Comparison of ENCODE assay signal across 10 mouse cellular contexts in the genomic region with DNA sequence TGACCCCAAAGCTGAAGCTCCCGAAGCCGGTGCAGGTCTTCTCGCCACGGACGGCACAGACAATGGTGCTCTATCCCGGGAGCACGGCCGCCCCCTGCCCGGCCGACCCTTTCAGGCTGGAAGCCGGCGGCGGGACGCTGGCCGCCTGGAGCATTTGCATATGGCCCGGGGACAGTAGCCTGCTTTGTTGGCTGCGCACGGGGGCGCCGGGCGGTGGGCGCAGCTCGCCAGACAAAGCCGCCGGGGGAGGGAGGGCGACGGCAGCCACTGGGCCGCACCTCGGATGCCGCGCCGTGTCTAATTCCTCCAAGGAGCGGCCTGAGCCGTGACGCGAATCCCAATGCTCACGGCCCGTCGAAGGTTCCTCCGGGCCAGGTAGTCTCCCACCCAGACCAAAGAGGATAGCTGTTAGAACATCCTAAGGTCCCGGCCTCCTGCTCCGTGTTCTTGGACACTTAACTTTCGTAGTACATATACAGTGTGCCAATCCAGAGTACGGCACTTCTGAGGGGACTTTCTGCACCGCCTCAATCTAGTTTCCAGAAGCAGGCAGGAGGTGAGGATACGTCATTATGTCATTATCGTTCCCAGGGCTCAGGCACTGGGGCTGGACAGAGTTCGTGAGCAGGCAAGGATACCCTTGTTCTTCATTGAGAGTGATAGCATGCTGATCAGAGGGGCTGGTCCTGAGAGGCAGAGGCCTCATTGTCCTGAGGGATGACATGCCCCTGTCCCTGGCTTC. TPM values are rescaled to one million over a fixed set of nuclear protein-coding genes. Genes with fewer than 3 reads are reported as not detected.
A peak's percentile ranks its signal among the peaks of the same experiment; 100 is the strongest.
DNase-seq lines count a peak whose midpoint lies in the region; ATAC-seq and TF ChIP-seq lines count a peak whose summit lies in the region.
"Had no signal": no experiment of that assay in that cellular context is flagged by ENCODE, and none has a peak within 500 bp of the region (broad histone marks: within the 10 kb centered on the region; RNA-seq: fewer than 3 reads in every experiment).

No protein-coding gene starts in this region.

- DNase-seq in heart, adult 11 months = no peak
- DNase-seq in cerebellum, adult 9-11 months = peak; percentile 44
- peak; percentile 58 for DNase-seq in forebrain, postnatal 0 days
- DNase-seq in adrenal gland, adult (ENCODE audit: inconsistent age in 2 of 2, low spot score in 1 of 2) = no peak
- no peak for DNase-seq in ovary, postnatal 36 days (ENCODE audit: low spot score)

- no peaks in the 10 kb centered on the region for H3K4me1 ChIP-seq in heart, embryonic 16.5 days (ENCODE audit: control insufficient read depth, insufficient read depth, low read length)
- H3K4me1 ChIP-seq in forebrain, postnatal 0 days (ENCODE audit: insufficient read depth) = peaks cover 24% of the 10 kb centered on the region
- H3K4me1 ChIP-seq in midbrain, embryonic 15.5 days = peaks cover 44% of the 10 kb centered on the region

- H3K4me3 ChIP-seq in heart, embryonic 16.5 days (ENCODE audit: low read length) = peak overlapping the region; percentile 20; the same call in 1 of the 2 replicates
- H3K4me3 ChIP-seq in forebrain, postnatal 0 days (ENCODE audit: low read depth, low read length) = peak overlapping the region; percentile 19
- peak overlapping the region; percentile 21 for H3K4me3 ChIP-seq in midbrain, embryonic 15.5 days

- TF ChIP-seq CTCF in forebrain, postnatal 0 days (IDR thresholded peaks at IDR 0.05; ENCODE audit: low read depth) = no peak

- no peaks in the 10 kb centered on the region for H3K36me3 ChIP-seq in heart, embryonic 16.5 days (ENCODE audit: control insufficient read depth, insufficient read depth)
- no peaks in the 10 kb centered on the region for H3K36me3 ChIP-seq in forebrain, postnatal 0 days (ENCODE audit: insufficient read depth)
- H3K36me3 ChIP-seq in midbrain, embryonic 15.5 days (replicated peaks) = no peaks in the 10 kb centered on the region
- H3K36me3 ChIP-seq: G1E had no signal

- no peaks in the 10 kb centered on the region for H3K9me3 ChIP-seq in heart, embryonic 16.5 days (replicated peaks; ENCODE audit: control insufficient read depth, low read length)
- no peaks in the 10 kb centered on the region for H3K9me3 ChIP-seq in forebrain, postnatal 0 days (ENCODE audit: low read length)
- no peaks in the 10 kb centered on the region for H3K9me3 ChIP-seq in midbrain, embryonic 15.5 days
- H3K9me3 ChIP-seq: G1E had no signal

- H3K27me3 ChIP-seq in heart, embryonic 16.5 days (ENCODE audit: control insufficient read depth, insufficient read depth, low read length) = peaks cover 80% of the 10 kb centered on the region
- H3K27me3 ChIP-seq in forebrain, postnatal 0 days (ENCODE audit: insufficient read depth, low read length) = no peaks in the 10 kb centered on the region
- peaks cover 52% of the 10 kb centered on the region for H3K27me3 ChIP-seq in midbrain, embryonic 15.5 days (replicated peaks)

- H3K27ac ChIP-seq in heart, embryonic 16.5 days (ENCODE audit: low read length) = no peak overlapping the region
- peak overlapping the region; percentile 75 for H3K27ac ChIP-seq in forebrain, postnatal 0 days (ENCODE audit: low read depth, low read length)
- peak overlapping the region; percentile 67 for H3K27ac ChIP-seq in midbrain, embryonic 15.5 days

- no peak overlapping the region for H3K9ac ChIP-seq in heart, embryonic 16.5 days (ENCODE audit: low read length)
- H3K9ac ChIP-seq in forebrain, postnatal 0 days = peak overlapping the region; percentile 40
- no peak overlapping the region for H3K9ac ChIP-seq in midbrain, embryonic 15.5 days

- H3K4me2 ChIP-seq in heart, embryonic 16.5 days (ENCODE audit: low read depth, low read length) = 0 out of 2 replicates have a peak overlapping the region, but pooled peaks have one; percentile 8
- H3K4me2 ChIP-seq in forebrain, postnatal 0 days (ENCODE audit: low read depth) = peak overlapping the region; percentile 47
- H3K4me2 ChIP-seq in midbrain, embryonic 15.5 days = peak overlapping the region; percentile 35

- ATAC-seq in heart, embryonic 16.5 days (replicated peaks; ENCODE audit: extremely low read depth, insufficient read depth, low FRiP score) = no peak
- peak; percentile 3; the same call in 1 of the 2 replicates for ATAC-seq in forebrain, postnatal 0 days
- peak; percentile 21 for ATAC-seq in midbrain, embryonic 15.5 days (replicated peaks)
- ATAC-seq in megakaryocyte-erythroid progenitor cell, adult 5-6 weeks (replicated peaks; ENCODE audit: low FRiP score, low TSS enrichment, poor library complexity, severe bottlenecking) = no peak

- 4% methylated on average over 48 of the region's 48 CpGs for WGBS in heart, embryonic 16.5 days
- WGBS in forebrain, postnatal 0 days = 5% methylated on average over 46 of the region's 48 CpGs
- 1% methylated on average over 47 of the region's 48 CpGs for whole genome bisulfite sequencing in midbrain, embryonic 15.5 days

RNA-seq across cellular contexts. Expression of a gene that starts 13.3 kb away (rescaled TPM):
- 0.09 and 0.21 TPM in 2 replicates for polyA plus RNA-seq in heart, embryonic 16.5 days (2015; fragmentation: Nextera tagmentation; extraction: Ambion mirVana)
- 0.19 TPM in 1 of 2 replicates, not detected in the other for total RNA-seq in forebrain, postnatal 0 days (2014; rRNA removed)
- 0.21 and 0.25 TPM in 2 replicates for polyA plus RNA-seq in forebrain, postnatal 0 days (2015; fragmentation: Nextera tagmentation; extraction: Ambion mirVana)
- 0.14 TPM in 2 replicates for polyA plus RNA-seq in midbrain, embryonic 15.5 days (2015; fragmentation: Nextera tagmentation; extraction: Ambion mirVana)
- total RNA-seq in megakaryocyte-erythroid progenitor cell, adult 5-6 weeks (2014; fragmentation: Nextera tagmentation) = not detected in 2 replicates
- total RNA-seq in megakaryocyte-erythroid progenitor cell, adult 5-6 weeks (2017) = not detected in 2 replicates
- total RNA-seq: G1E; left cerebral cortex, postnatal 36 days had no signal
- polyA plus RNA-seq: G1E had no signal

RNA-seq across cellular contexts. Expression of a gene that starts 45.8 kb away (rescaled TPM):
- polyA plus RNA-seq in heart, embryonic 16.5 days (2015; fragmentation: Nextera tagmentation; extraction: Ambion mirVana) = 0.19 TPM in 1 of 2 replicates, not detected in the other
- total RNA-seq in forebrain, postnatal 0 days (2014; rRNA removed) = 0.69 TPM in 1 of 2 replicates, not detected in the other
- 0.16 TPM in 1 of 2 replicates, not detected in the other for polyA plus RNA-seq in forebrain, postnatal 0 days (2015; fragmentation: Nextera tagmentation; extraction: Ambion mirVana)
- polyA plus RNA-seq in midbrain, embryonic 15.5 days (2015; fragmentation: Nextera tagmentation; extraction: Ambion mirVana) = not detected in 2 replicates
- not detected in 2 replicates for total RNA-seq in megakaryocyte-erythroid progenitor cell, adult 5-6 weeks (2014; fragmentation: Nextera tagmentation)
- total RNA-seq in megakaryocyte-erythroid progenitor cell, adult 5-6 weeks (2017) = not detected in 2 replicates
- total RNA-seq: G1E had no signal
- polyA plus RNA-seq: G1E had no signal

RNA-seq across cellular contexts. Expression of a gene that starts 55.6 kb away (rescaled TPM):
- 13.4 and 16.1 TPM in 2 replicates for polyA plus RNA-seq in heart, embryonic 16.5 days (2015; fragmentation: Nextera tagmentation; extraction: Ambion mirVana)
- total RNA-seq in forebrain, postnatal 0 days (2014; rRNA removed) = 1.2 and 5.0 TPM in 2 replicates
- polyA plus RNA-seq in forebrain, postnatal 0 days (2015; fragmentation: Nextera tagmentation; extraction: Ambion mirVana) = 11.9 and 12.0 TPM in 2 replicates
- polyA plus RNA-seq in midbrain, embryonic 15.5 days (2015; fragmentation: Nextera tagmentation; extraction: Ambion mirVana) = 8.7 and 9.9 TPM in 2 replicates
- 7.2 and 19.5 TPM in 2 replicates for total RNA-seq in megakaryocyte-erythroid progenitor cell, adult 5-6 weeks (2014; fragmentation: Nextera tagmentation)
- total RNA-seq in megakaryocyte-erythroid progenitor cell, adult 5-6 weeks (2017) = 9.8 TPM in 1 of 2 replicates, not detected in the other

RNA-seq across cellular contexts. Expression of a gene that starts 55.7 kb away (rescaled TPM):
- 383 and 394 TPM in 2 replicates for polyA plus RNA-seq in heart, embryonic 16.5 days (2015; fragmentation: Nextera tagmentation; extraction: Ambion mirVana)
- 373 and 393 TPM in 2 replicates for total RNA-seq in forebrain, postnatal 0 days (2014; rRNA removed)
- 440 and 452 TPM in 2 replicates for polyA plus RNA-seq in forebrain, postnatal 0 days (2015; fragmentation: Nextera tagmentation; extraction: Ambion mirVana)
- polyA plus RNA-seq in midbrain, embryonic 15.5 days (2015; fragmentation: Nextera tagmentation; extraction: Ambion mirVana) = 442 and 444 TPM in 2 replicates
- 703 and 802 TPM in 2 replicates for total RNA-seq in megakaryocyte-erythroid progenitor cell, adult 5-6 weeks (2014; fragmentation: Nextera tagmentation)
- total RNA-seq in megakaryocyte-erythroid progenitor cell, adult 5-6 weeks (2017) = 484 and 489 TPM in 2 replicates

Comparison
In these comparisons a context has a peak if more than half of its experiments do, and no peak if none do; other contexts are left out.
1. ATAC-seq: peak in forebrain, postnatal 0 days (single experiment) and midbrain, embryonic 15.5 days (single experiment); none in heart, embryonic 16.5 days (single experiment) and megakaryocyte-erythroid progenitor cell, adult 5-6 weeks (single experiment).
2. DNase-seq: peak in cerebellum, adult 9-11 months (single experiment) and forebrain, postnatal 0 days (single experiment); none in heart, adult 11 months (single experiment), adrenal gland, adult (0 of 2) and ovary, postnatal 36 days (single experiment).
3. Peak in every context shown above with its lines, with median percentiles within 50 percentile points of each other: H3K4me2 ChIP-seq and H3K4me3 ChIP-seq.